Mouse (Mus musculus) brain, embryonic 14.5 days (tissue): ENCODE measurements around the gene Hint2.

Experiments
- CTCF ChIP-seq: fragments of 200-500 bp; IDR thresholded peaks from 2 replicates; pipeline ENCODE4 v1.5.1; 2012; ENCODE audit warnings: inconsistent platforms, mild to moderate bottlenecking, moderate library complexity, borderline replicate concordance; ENCODE audit not compliant: insufficient read depth, insufficient read length; ENCODE audit errors: extremely low read depth
- POLR2A ChIP-seq: fragments of 200-500 bp; IDR thresholded peaks from 2 replicates; pipeline ENCODE4 v1.6.1; 2012; ENCODE audit warnings: mild to moderate bottlenecking, inconsistent platforms, borderline replicate concordance; ENCODE audit not compliant: poor library complexity, insufficient read depth, insufficient read length, severe bottlenecking; ENCODE audit errors: extremely low read depth

- TF ChIP-seq POLR2A (peak; percentile 86), CTCF (no peak)
Measured at GRCm38 (mm10) chr4:43668782-43669427, 12.6 kb upstream of the Hint2 start, which contains the start of the genes Tmem8b and Fam221b.
